Mouse (Mus musculus): ENCODE data around the gene Hltf.

Gene Hltf

GRCm38 (mm10) chr3:20145696-20146113 is 88.1 kb downstream of the Hltf start:
- no peak for DNase-seq (ENCODE audit: low read depth, low spot score)

DNA sequence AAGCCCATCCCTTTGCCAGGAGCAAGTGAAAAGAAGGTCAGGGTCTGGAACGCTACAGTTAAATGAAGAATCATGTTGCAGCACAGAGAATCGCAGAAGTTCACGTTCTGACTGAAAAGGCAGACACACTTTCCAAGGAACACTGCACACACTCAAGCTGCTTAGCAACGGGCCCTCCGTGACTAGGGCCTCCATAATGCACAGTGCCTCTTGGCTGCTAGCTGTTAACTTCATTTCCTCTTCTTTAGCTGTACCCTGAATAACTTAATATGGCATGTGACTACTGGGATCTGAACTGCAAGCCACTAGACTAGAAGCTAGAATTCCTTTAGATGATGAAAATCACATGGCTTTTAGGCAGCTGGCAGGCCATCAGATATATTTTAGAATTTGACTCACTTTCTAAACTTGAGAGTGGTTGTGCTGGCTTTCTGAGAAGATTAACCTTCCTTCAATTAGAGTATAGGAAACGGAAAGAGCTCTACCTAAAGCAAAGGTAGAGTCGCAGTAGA is 89.3 kb downstream of the Hltf start:
- DNase-seq (ENCODE audit: low read depth, low spot score) = no peak

- DNase-seq (ENCODE audit: low read depth, low spot score) = no peak
Observed at GRCm38 (mm10) chr3:20147647-20148046, 90.0 kb downstream of the Hltf start.

- peak; percentile 77 for DNase-seq (ENCODE audit: low read depth, low spot score)
Observed at GRCm38 (mm10) chr3:20150511-20150910, 92.9 kb downstream of the Hltf start.

- no peak for DNase-seq (ENCODE audit: low read depth, low spot score)
Observed at GRCm38 (mm10) chr3:20151651-20152050, 94.0 kb downstream of the Hltf start.

GRCm38 (mm10) chr3:20154531-20155367 is 97.1 kb downstream of the Hltf start, which contains the start of gene Gyg:
TSS of gene Gyg (minus strand) at chr3:20155317.
- peak; percentile 41 for DNase-seq (ENCODE audit: low read depth, low spot score)

DNA sequence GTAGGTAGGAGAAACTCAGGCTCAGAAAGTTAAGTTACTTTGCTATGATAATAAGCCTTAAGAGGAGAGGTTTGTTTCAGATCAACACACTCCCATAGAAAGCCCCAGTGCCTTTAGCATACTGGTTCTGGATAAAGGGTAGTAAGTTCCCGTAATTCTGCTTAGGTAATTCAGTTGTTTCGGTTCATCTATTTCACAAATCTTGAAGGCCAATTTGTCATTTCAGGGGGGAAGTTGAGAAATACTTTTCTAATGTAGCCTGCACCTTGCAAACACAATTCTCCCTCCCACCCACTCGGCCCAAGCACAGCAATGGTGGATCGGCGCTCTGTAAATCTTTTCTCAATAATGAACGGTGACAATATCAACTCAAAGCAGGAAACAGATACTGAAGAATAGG is 97.9 kb downstream of the Hltf start:
- DNase-seq (ENCODE audit: low read depth, low spot score) = no peak

- no peak for DNase-seq (ENCODE audit: low read depth, low spot score)
Observed at GRCm38 (mm10) chr3:20167487-20167886, 109.9 kb downstream of the Hltf start.
